Mouse (Mus musculus): ENCODE data around the gene Stoml3.

- TF ChIP-seq POLR2A (IDR thresholded peaks at IDR 0.05; ENCODE audit: low read depth, low read length) (no peak), CTCF (IDR thresholded peaks at IDR 0.05; ENCODE audit: extremely low read depth, insufficient read length, insufficient replicate concordance, low read depth, low read length) (no peak)
Observed at GRCm38 (mm10) chr3:53488353-53488752, at the start of gene Stoml3.

Measured in small intestine, adult 2 months (tissue).